Mouse (Mus musculus): Measurements from ENCODE around the gene Ermp1. TPM values are rescaled to one million over a fixed set of nuclear protein-coding genes. Genes with fewer than 3 reads are reported as not detected.

Ermp1 gene
- polyA plus RNA-seq, 1 experiment from 2014 or later = 10.0 TPM

DNA sequence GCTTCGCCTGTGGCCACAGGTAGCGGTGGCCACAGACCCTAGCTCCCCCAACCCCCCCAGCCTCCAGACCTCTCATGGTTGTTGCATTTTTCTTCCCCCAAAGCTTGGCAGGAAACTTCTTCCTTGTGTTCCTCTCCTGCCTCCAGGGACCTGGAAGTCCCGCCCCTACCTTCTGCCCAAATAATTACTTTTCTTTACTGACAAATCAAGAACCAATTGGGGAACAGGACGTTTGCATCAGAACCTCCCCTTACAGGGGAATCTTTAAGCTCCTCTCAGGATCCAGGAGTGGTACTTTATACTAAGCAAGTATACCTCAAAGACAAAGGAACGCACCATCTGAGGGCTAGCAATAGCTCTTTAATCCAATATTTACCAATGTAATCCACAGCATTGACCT, 16.7 kb upstream of the Ermp1 start:
- Histone ChIP-seq H3K27me3 (ENCODE audit: control insufficient read depth, insufficient read depth, low read depth, low read length) (no peaks in the 10 kb centered on the region), H3K9ac (ENCODE audit: low read depth, low read length) (no peak overlapping the region), H3K36me3 (ENCODE audit: control insufficient read depth, insufficient read depth) (no peaks in the 10 kb centered on the region), H3K4me3 (ENCODE audit: low read depth, low read length) (no peak overlapping the region), H3K4me1 (ENCODE audit: control insufficient read depth, low read depth, low read length) (peaks cover 6% of the 10 kb centered on the region), H3K27ac (ENCODE audit: low read length) (no peak overlapping the region), H3K9me3 (replicated peaks; ENCODE audit: control insufficient read depth, low read length) (no peaks in the 10 kb centered on the region), H3K4me2 (ENCODE audit: low read depth, low read length) (no peak overlapping the region)
- no peak for ATAC-seq (ENCODE audit: low read depth)
- 67% methylated on average over 5 of the region's 5 CpGs for WGBS (ENCODE audit: insufficient replicate concordance)

DNA sequence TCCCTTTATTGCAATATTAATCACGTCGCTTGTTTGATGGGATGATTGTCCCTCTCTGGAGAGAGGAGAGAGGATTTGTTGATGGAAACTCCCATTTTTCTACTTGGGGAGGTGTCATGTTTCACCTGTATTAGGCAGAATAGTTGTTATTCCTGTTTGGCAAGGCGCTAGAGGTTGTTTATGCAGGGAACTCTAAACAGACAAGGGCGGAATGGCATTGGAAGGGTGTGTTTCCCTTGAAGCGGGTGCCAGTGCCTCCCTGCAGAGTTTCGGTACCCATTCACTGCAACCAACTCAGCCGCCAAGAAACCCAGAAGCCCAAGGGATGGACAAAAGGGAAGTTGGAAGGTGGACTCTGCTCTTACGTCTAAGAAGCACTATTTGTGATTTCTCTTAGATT, 15.6 kb upstream of the Ermp1 start:
- peaks cover 6% of the 10 kb centered on the region for H3K4me1 ChIP-seq (ENCODE audit: control insufficient read depth, low read depth, low read length)
- no peaks in the 10 kb centered on the region for H3K36me3 ChIP-seq (ENCODE audit: control insufficient read depth, insufficient read depth)
- no peak overlapping the region for H3K27ac ChIP-seq (ENCODE audit: low read length)
- no peak for ATAC-seq (ENCODE audit: low read depth)
- H3K4me3 ChIP-seq (ENCODE audit: low read depth, low read length) = no peak overlapping the region
- H3K9ac ChIP-seq (ENCODE audit: low read depth, low read length) = no peak overlapping the region
- H3K4me2 ChIP-seq (ENCODE audit: low read depth, low read length) = no peak overlapping the region
- H3K27me3 ChIP-seq (ENCODE audit: control insufficient read depth, insufficient read depth, low read depth, low read length) = no peaks in the 10 kb centered on the region
- WGBS (ENCODE audit: insufficient replicate concordance) = 62% methylated on average over 8 of the region's 8 CpGs
- H3K9me3 ChIP-seq (replicated peaks; ENCODE audit: control insufficient read depth, low read length) = no peaks in the 10 kb centered on the region

DNA sequence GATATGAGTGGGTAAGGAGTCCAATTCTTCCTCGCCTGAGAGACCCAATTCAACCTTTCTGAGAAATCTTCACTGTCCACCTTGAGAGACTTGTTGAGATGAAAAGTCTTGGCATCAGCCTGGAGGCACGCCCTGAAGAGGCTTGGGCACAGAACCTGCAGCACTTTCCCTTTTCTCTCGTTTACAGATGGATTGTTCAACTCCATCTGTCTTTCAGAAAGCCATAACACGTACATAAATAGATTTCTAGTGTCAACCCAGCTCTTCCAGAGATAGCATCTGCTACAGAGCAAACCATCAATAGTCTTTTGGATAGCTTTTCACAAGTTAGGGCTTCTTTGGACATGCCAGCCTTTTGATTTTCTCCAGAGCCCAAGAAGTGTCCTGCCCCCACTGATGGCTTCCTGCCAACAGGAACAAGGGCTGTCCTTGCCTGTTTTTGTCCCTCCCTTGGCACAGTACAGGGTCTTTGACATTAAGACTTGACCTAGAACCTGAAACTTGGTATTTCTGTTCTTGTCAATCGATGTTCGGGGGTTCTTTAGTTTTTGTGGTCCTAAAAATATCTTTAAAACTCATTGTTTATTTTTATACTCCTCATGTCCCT, 13.9 kb upstream of the Ermp1 start:
- Histone ChIP-seq H3K27ac (ENCODE audit: low read length) (no peak overlapping the region), H3K36me3 (ENCODE audit: control insufficient read depth, insufficient read depth) (no peaks in the 10 kb centered on the region), H3K27me3 (ENCODE audit: control insufficient read depth, insufficient read depth, low read depth, low read length) (no peaks in the 10 kb centered on the region), H3K4me1 (ENCODE audit: control insufficient read depth, low read depth, low read length) (peaks cover 6% of the 10 kb centered on the region), H3K9me3 (replicated peaks; ENCODE audit: control insufficient read depth, low read length) (no peaks in the 10 kb centered on the region), H3K9ac (ENCODE audit: low read depth, low read length) (no peak overlapping the region), H3K4me2 (ENCODE audit: low read depth, low read length) (no peak overlapping the region), H3K4me3 (ENCODE audit: low read depth, low read length) (no peak overlapping the region)
- 53% methylated on average over 6 of the region's 6 CpGs for WGBS (ENCODE audit: insufficient replicate concordance)
- ATAC-seq (ENCODE audit: low read depth) = no peak

DNA sequence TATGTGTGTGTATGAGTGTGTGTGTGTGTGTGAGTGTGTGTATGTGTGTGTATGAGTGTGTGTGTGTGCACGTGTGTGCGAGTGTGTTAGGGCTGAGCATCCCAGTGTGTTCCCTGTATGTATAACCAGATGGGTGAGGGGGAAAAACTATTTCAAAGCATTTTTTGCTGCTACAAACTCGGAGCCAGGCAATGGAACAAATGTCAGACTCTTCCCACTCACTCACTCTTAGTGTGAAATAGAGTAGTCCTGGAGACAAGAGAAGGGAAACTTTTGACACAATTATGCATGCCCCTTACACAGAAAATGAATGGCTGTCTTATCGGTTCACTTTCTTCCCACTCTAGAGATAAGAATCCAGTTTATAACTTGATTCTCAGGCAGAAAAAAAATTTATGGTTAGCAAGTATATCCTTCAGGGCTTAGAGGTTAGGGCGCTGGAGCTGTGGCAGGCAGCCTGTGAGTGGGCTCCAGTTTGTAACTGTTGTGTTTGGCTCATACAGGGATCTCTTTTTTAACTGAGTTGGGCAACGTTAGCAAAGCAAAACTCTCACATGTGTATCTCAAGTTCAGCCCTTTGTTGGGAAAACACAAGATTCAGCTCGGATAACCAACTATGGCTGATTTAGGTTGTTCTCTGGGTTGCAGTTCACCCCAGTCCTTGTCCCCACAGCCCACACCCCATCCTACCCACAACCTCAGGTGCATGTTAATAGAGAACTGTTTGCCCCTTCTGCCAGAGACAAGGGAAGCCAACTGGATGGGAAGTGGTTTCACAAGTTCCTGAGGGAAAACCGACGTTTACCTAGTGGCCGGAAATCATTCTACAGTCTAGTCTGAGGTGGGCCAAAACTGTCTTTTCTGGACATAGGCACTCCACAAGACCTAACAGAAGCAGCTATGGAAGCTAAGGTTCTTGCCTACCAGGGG, 12.9 kb upstream of the Ermp1 start:
- Histone ChIP-seq H3K9ac (ENCODE audit: low read depth, low read length) (no peak overlapping the region), H3K27me3 (ENCODE audit: control insufficient read depth, insufficient read depth, low read depth, low read length) (no peaks in the 10 kb centered on the region), H3K9me3 (replicated peaks; ENCODE audit: control insufficient read depth, low read length) (no peaks in the 10 kb centered on the region), H3K4me3 (ENCODE audit: low read depth, low read length) (no peak overlapping the region), H3K27ac (ENCODE audit: low read length) (no peak overlapping the region), H3K4me2 (ENCODE audit: low read depth, low read length) (no peak overlapping the region), H3K4me1 (ENCODE audit: control insufficient read depth, low read depth, low read length) (no peaks in the 10 kb centered on the region), H3K36me3 (ENCODE audit: control insufficient read depth, insufficient read depth) (no peaks in the 10 kb centered on the region)
- WGBS (ENCODE audit: insufficient replicate concordance) = 41% methylated on average over 10 of the region's 10 CpGs
- ATAC-seq (ENCODE audit: low read depth) = no peak

DNA sequence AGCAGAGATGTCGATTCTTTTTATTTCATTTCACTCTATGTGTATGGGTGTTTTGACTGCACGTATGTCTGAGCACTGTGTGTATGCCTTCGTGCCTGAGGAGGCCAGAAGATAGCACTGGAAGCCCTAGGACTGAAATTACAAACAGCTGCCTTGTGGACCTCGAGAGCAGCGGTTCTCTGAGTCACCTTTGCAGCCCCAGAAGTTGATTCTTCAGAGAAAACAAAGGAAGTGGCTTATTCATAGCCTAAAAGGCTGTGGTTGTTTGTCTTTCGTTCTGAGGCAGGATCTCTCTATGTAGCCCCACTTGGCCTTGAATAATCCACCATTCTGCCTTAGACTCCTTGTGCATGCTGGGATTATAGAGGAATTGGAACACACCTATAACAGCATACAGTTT, 11.5 kb upstream of the Ermp1 start:
- H3K4me1 ChIP-seq (ENCODE audit: control insufficient read depth, low read depth, low read length) = no peaks in the 10 kb centered on the region
- H3K27me3 ChIP-seq (ENCODE audit: control insufficient read depth, insufficient read depth, low read depth, low read length) = no peaks in the 10 kb centered on the region
- H3K4me2 ChIP-seq (ENCODE audit: low read depth, low read length) = no peak overlapping the region
- no peak overlapping the region for H3K27ac ChIP-seq (ENCODE audit: low read length)
- H3K4me3 ChIP-seq (ENCODE audit: low read depth, low read length) = no peak overlapping the region
- no peaks in the 10 kb centered on the region for H3K36me3 ChIP-seq (ENCODE audit: control insufficient read depth, insufficient read depth)
- no peaks in the 10 kb centered on the region for H3K9me3 ChIP-seq (replicated peaks; ENCODE audit: control insufficient read depth, low read length)
- ATAC-seq (ENCODE audit: low read depth) = no peak
- H3K9ac ChIP-seq (ENCODE audit: low read depth, low read length) = no peak overlapping the region
- 45% methylated on average over 6 of the region's 6 CpGs for WGBS (ENCODE audit: insufficient replicate concordance)

DNA sequence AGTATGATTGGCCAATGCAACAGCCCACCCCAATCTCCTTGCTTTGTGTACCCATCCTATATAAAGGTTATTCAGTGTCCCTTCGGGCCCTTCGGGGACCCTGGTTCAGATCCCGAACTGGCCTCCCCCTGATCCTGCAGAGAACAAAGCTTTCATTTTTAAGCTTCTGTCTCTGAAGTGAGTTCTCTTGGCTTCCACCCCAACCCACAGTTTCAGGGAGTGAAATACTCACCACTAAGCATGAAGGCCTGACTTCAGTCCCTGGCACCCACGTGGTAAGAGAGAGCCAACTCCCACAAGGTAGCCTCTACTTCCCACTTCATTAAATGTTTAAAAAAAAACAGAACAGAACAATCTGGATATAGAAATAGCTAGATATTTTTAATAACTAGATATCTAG, 10.6 kb upstream of the Ermp1 start:
- Histone ChIP-seq H3K4me1 (ENCODE audit: control insufficient read depth, low read depth, low read length) (no peaks in the 10 kb centered on the region), H3K4me3 (ENCODE audit: low read depth, low read length) (no peak overlapping the region), H3K9ac (ENCODE audit: low read depth, low read length) (no peak overlapping the region), H3K27me3 (ENCODE audit: control insufficient read depth, insufficient read depth, low read depth, low read length) (no peaks in the 10 kb centered on the region), H3K36me3 (ENCODE audit: control insufficient read depth, insufficient read depth) (no peaks in the 10 kb centered on the region), H3K27ac (ENCODE audit: low read length) (no peak overlapping the region), H3K9me3 (replicated peaks; ENCODE audit: control insufficient read depth, low read length) (no peaks in the 10 kb centered on the region), H3K4me2 (ENCODE audit: low read depth, low read length) (no peak overlapping the region)
- WGBS (ENCODE audit: insufficient replicate concordance) = 78% methylated on average over 4 of the region's 4 CpGs
- no peak for ATAC-seq (ENCODE audit: low read depth)

DNA sequence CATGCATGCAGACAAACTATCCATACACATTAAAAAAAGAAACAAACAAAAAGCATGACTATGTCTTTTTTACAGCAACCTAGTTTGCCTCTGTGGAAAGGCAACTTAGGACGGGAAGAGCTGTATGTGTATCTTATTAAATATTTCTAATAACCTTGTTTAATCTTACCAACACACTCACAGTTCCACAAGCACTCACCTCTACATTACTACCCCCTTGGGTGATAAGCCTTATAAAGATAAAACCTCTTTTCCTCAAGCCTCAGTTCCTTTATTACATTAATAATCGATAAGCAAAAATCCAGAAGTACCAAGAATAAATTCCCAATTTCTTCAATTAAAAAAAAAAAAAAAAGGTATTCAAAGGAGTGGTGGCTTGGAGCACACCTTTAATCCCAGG, 9.3 kb upstream of the Ermp1 start:
- H3K36me3 ChIP-seq (ENCODE audit: control insufficient read depth, insufficient read depth) = no peaks in the 10 kb centered on the region
- WGBS (ENCODE audit: insufficient replicate concordance) = 55% methylated on average over 2 of the region's 2 CpGs
- no peak overlapping the region for H3K27ac ChIP-seq (ENCODE audit: low read length)

DNA sequence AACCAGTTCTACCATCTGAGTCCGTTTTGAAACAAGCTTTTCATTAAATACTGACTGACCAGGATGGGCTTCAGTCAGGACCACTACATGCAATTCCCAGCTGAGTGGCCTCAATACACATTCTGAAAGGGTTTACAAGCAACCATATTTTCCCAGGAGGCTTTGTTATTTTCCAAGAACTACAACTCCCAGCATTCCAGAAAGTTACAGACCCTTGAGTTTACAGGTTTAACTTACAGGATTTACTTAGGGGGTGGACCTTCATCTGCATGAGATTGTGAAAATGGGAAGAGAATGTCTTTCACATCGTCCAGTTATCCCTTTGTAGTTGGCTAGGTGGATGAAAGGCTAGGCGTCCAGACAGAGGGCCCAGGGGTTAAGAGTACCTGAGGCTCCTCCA, 8.8 kb upstream of the Ermp1 start:
- H3K4me3 ChIP-seq (ENCODE audit: low read depth, low read length) = no peak overlapping the region
- no peak overlapping the region for H3K27ac ChIP-seq (ENCODE audit: low read length)
- H3K9ac ChIP-seq (ENCODE audit: low read depth, low read length) = no peak overlapping the region
- ATAC-seq (ENCODE audit: low read depth) = no peak
- H3K4me1 ChIP-seq (ENCODE audit: control insufficient read depth, low read depth, low read length) = no peaks in the 10 kb centered on the region
- no peaks in the 10 kb centered on the region for H3K9me3 ChIP-seq (replicated peaks; ENCODE audit: control insufficient read depth, low read length)
- WGBS (ENCODE audit: insufficient replicate concordance) = 55% methylated on average over 3 of the region's 3 CpGs
- no peaks in the 10 kb centered on the region for H3K36me3 ChIP-seq (ENCODE audit: control insufficient read depth, insufficient read depth)
- H3K27me3 ChIP-seq (ENCODE audit: control insufficient read depth, insufficient read depth, low read depth, low read length) = no peaks in the 10 kb centered on the region
- no peak overlapping the region for H3K4me2 ChIP-seq (ENCODE audit: low read depth, low read length)

More for the DNA sequence above, 9.3 kb upstream of the Ermp1 start:
- no peaks in the 10 kb centered on the region for H3K9me3 ChIP-seq (replicated peaks; ENCODE audit: control insufficient read depth, low read length)
- no peak overlapping the region for H3K9ac ChIP-seq (ENCODE audit: low read depth, low read length)
- no peaks in the 10 kb centered on the region for H3K27me3 ChIP-seq (ENCODE audit: control insufficient read depth, insufficient read depth, low read depth, low read length)
- no peaks in the 10 kb centered on the region for H3K4me1 ChIP-seq (ENCODE audit: control insufficient read depth, low read depth, low read length)
- no peak overlapping the region for H3K4me2 ChIP-seq (ENCODE audit: low read depth, low read length)
- H3K4me3 ChIP-seq (ENCODE audit: low read depth, low read length) = no peak overlapping the region
- no peak for ATAC-seq (ENCODE audit: low read depth)

DNA sequence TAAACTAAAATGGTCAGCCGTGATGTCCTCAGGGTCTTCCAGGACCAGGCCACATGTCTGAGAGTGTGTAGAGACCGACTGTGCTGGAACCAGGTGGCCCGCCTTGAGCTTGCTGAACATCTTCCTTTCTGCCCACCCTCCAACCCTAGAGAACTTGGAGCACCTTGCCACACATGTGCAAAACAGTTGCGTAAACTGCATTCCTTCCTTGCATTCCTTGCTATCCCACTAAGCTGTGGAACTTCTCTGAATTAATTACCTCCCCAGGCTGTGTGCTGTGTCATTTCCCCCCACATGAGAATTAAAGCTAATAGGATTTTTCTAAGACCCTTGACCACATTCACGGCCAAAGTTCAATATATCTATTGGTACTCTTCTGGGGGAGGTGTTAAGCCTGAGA, 8.4 kb upstream of the Ermp1 start:
- Histone ChIP-seq H3K4me2 (ENCODE audit: low read depth, low read length) (no peak overlapping the region), H3K27me3 (ENCODE audit: control insufficient read depth, insufficient read depth, low read depth, low read length) (no peaks in the 10 kb centered on the region), H3K4me3 (ENCODE audit: low read depth, low read length) (no peak overlapping the region), H3K9ac (ENCODE audit: low read depth, low read length) (no peak overlapping the region), H3K36me3 (ENCODE audit: control insufficient read depth, insufficient read depth) (no peaks in the 10 kb centered on the region), H3K9me3 (replicated peaks; ENCODE audit: control insufficient read depth, low read length) (no peaks in the 10 kb centered on the region), H3K4me1 (ENCODE audit: control insufficient read depth, low read depth, low read length) (no peaks in the 10 kb centered on the region), H3K27ac (ENCODE audit: low read length) (no peak overlapping the region)
- ATAC-seq (ENCODE audit: low read depth) = no peak
- 67% methylated on average over 5 of the region's 5 CpGs for WGBS (ENCODE audit: insufficient replicate concordance)
